Mouse (Mus musculus) kidney, adult 2 months (tissue): Measurements from ENCODE around the gene Bbs1. TPM values are rescaled to one million over a fixed set of nuclear protein-coding genes. Genes with fewer than 3 reads are reported as not detected.

Experiments used
- DNase-seq: peaks from one replicate; pipeline ENCODE4 v3.0.0; 2021
- H3K27ac ChIP-seq: fragments of 200-500 bp; 2 replicates; pipeline ENCODE4 v1.5.1; 2012; ENCODE audit warnings: low read depth, low read length, control low read depth, inconsistent platforms; ENCODE audit not compliant: insufficient read depth
- H3K27me3 ChIP-seq: fragments of 200-500 bp; replicated peaks from 2 replicates; pipeline ENCODE4 v1.6.1; 2012; ENCODE audit warnings: mild to moderate bottlenecking, moderate library complexity, low read length, inconsistent platforms; ENCODE audit not compliant: control insufficient read depth, insufficient read depth
- H3K36me3 ChIP-seq: fragments of 200-500 bp; 2 replicates; pipeline ENCODE4 v1.6.1; 2012; ENCODE audit warnings: mild to moderate bottlenecking, moderate library complexity, low read length, inconsistent platforms; ENCODE audit not compliant: control insufficient read depth, insufficient read depth
- H3K4me1 ChIP-seq: fragments of 200-500 bp; 2 replicates; pipeline ENCODE4 v1.6.1; 2011; ENCODE audit warnings: low read length; ENCODE audit not compliant: control insufficient read depth, insufficient read depth
- H3K4me3 ChIP-seq: fragments of 200-500 bp; 2 replicates; pipeline ENCODE4 v1.5.1; 2011; ENCODE audit warnings: mild to moderate bottlenecking, low read depth, low read length, control low read depth; ENCODE audit not compliant: insufficient read depth
- CTCF ChIP-seq: fragments of 200-500 bp; conservative IDR thresholded peaks from 2 replicates; pipeline ENCODE4 v1.5.1; 2011; ENCODE audit warnings: low read depth, mild to moderate bottlenecking, control low read depth, low read length, moderate library complexity, mixed read lengths; ENCODE audit not compliant: insufficient read depth, insufficient read length
- POLR2A ChIP-seq: fragments of 200-500 bp; IDR thresholded peaks from one replicate; pipeline ENCODE4 v1.6.1; 2011; ENCODE audit warnings: low read depth, low read length, control low read depth
- whole genome bisulfite sequencing: fragments of 180-500 bp; shearing (Covaris S2); methylation state at CpG from one replicate; pipeline ENCODE4 v1.1.7; 2018; 5-methylcytosine and 5-hydroxymethylcytosine counted together
- polyA plus RNA-seq: library from polyadenylated mRNA; depleted of rRNA; stranded (reverse); fragments of >200 nt; gene quantifications from 2 replicates; pipeline ENCODE4 v1.2.3, GENCODE M21; 2012

Bbs1 gene
- polyA plus RNA-seq, 1 experiment = 10.6 TPM

DNA sequence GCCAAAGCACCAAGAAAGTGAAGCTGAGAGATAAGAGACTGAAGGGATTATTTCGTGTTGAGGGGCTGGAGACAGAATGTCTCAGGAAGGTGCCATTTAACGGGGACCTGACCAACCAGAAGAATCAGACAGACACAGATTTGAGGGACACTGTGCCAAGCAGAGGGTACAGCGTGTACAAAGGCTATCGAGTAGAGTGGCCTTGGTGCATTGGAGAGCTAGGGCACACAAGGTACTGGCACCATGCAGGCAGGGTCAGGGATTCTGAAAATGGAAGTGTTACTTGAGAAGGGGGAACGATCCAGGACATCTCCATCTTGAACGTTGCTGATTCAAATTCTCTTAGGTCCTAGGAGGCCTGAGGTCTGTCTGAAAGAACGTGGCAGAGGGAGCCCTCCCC, 2.9 kb upstream of the Bbs1 start:
- no peaks in the 10 kb centered on the region for H3K36me3 ChIP-seq
- peaks cover 4% of the 10 kb centered on the region for H3K4me1 ChIP-seq
- no peak overlapping the region for H3K27ac ChIP-seq
- no peak for DNase-seq
- no peak overlapping the region for H3K4me3 ChIP-seq
- 91% methylated on average over 7 of the region's 7 CpGs for WGBS
- no peak for TF ChIP-seq CTCF
- no peak for TF ChIP-seq POLR2A
- H3K27me3 ChIP-seq = no peaks in the 10 kb centered on the region

DNA sequence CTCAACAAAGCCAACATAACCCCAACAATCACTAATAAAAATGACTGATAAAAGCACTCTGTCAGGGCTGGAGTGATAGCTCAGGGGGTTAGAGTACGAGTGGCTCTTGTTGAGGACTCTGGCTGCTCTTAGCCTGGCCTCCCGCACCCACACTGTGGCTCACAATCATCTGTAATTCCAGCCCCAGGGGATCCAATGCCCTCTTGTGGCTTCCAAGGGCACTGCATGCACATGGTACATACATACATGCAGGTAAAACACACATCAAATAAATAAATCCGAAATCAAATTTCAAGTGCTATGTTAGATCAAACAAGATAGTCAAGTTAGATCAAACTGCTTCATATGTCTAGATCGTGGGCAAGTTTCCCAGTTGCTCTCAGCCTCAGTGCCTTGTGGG, 1.7 kb upstream of the Bbs1 start:
- peak; percentile 48 for DNase-seq
- H3K27me3 ChIP-seq = no peaks in the 10 kb centered on the region
- peaks cover 4% of the 10 kb centered on the region for H3K4me1 ChIP-seq
- WGBS = 74% methylated on average over 4 of the region's 4 CpGs
- no peak overlapping the region for H3K4me3 ChIP-seq
- no peak for TF ChIP-seq POLR2A
- peak; percentile 65 for TF ChIP-seq CTCF
- H3K36me3 ChIP-seq = no peaks in the 10 kb centered on the region
- no peak overlapping the region for H3K27ac ChIP-seq

DNA sequence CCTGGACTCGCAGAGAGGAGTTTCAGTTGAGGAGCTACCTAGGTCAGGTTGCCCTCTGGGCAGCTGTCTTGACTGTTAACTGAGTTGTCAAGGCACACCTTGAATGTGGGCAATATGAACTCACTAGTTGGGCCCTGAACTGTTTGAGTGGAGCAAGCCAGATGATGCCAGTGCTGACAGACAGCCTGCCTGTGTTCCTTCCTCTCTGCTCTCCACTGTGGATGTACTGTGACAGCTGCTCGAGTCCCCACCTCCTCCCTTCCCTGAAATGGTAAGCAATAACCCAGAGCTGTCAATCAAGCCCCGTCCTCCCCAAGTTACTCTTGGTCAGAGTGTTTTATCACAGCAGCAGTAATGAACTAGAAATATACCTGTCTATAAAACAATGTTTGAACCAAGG, 6.5 kb downstream of the Bbs1 start:
- TF ChIP-seq CTCF = no peak
- TF ChIP-seq POLR2A = no peak
- DNase-seq = no peak
- no peaks in the 10 kb centered on the region for H3K27me3 ChIP-seq
- no peak overlapping the region for H3K4me3 ChIP-seq
- 65% methylated on average over 3 of the region's 3 CpGs for WGBS
- H3K36me3 ChIP-seq = no peaks in the 10 kb centered on the region
- H3K4me1 ChIP-seq = no peaks in the 10 kb centered on the region
- no peak overlapping the region for H3K27ac ChIP-seq

DNA sequence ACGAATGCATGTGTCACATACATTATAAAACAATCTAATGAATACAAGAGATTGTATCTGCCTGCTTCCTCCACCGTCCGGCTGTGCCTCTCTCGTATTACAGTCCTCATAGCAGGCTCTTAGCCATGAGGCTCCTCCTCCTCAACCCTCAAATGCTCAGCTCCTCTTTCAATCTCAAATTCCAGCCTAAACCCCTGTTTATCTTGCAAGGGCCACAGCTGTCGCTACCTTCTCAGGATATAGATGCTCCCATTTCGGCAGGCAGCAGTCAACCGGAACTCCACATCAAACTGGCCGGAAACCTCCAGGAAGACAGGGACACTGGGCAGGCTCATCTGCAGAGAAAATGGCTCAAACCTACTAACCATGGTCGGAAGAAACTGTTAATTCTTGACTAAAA, 7.5 kb downstream of the Bbs1 start:
- WGBS = 60% methylated on average over 9 of the region's 9 CpGs
- Histone ChIP-seq H3K27me3 (no peaks in the 10 kb centered on the region), H3K4me1 (no peaks in the 10 kb centered on the region), H3K4me3 (no peak overlapping the region), H3K27ac (no peak overlapping the region), H3K36me3 (no peaks in the 10 kb centered on the region)
- DNase-seq = no peak
- TF ChIP-seq CTCF = no peak
- TF ChIP-seq POLR2A = no peak

DNA sequence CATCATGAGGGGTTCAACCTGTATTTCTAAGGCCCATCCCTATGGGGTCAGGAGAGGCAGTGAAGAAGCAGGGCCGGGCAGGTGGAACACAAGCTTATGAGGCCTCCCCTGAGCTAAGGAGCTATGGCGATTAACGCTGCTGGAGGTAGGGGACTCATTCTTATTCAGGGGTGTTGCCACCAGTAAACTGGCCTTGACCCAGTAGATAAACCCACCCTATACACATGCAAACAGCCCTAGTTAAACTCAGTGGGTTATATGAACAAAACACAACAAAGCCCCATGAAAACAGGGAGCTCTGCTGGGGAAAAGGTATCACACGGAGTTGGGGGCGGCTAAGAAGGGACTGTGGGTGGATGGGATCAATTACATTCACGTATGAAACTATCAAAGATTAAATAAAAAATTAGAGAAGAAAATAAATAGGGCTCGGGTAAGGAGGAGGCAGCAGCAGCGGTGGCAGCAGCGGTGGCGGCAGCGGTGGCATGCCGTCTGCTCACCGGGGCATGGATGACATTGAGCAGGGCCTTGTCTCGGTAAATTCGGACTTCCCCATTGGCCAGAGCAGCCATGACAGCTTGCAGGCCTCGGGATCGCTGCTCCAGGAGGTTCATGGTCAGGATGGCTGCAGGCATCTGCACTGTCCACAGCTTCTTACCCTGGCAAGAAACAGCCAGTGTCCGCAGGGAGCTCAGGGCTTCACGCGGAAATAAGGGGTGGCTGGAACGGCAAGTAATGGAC, 9.5 kb downstream of the Bbs1 start:
- Histone ChIP-seq H3K4me1 (no peaks in the 10 kb centered on the region), H3K36me3 (no peaks in the 10 kb centered on the region; the same call in 1 of the 2 replicates), H3K27ac (no peak overlapping the region), H3K27me3 (no peaks in the 10 kb centered on the region), H3K4me3 (no peak overlapping the region)
- TF ChIP-seq CTCF = no peak
- no peak for TF ChIP-seq POLR2A
- WGBS = 50% methylated on average over 21 of the region's 21 CpGs
- no peak for DNase-seq

DNA sequence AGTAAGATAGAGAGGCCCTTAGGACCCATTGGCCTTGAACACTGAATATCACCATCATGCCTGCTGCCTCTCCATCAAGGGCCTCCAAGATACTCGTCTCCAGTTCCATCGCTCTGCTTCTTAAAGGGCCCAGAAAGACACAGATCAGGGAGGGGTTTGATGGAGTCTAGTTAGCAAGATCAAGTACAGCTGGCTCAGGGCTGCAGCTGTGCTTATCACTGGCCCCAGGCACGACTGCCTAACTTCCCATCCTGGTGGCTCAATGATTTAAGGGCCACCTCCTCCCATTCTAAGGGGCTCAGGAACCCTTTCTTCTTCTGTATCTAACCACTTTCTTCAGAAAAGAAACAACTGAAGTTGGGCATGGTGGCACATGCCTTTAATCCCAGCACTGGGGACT, 14.6 kb downstream of the Bbs1 start:
- no peak for TF ChIP-seq POLR2A
- no peak for TF ChIP-seq CTCF
- Histone ChIP-seq H3K4me3 (no peak overlapping the region), H3K27me3 (no peaks in the 10 kb centered on the region), H3K27ac (no peak overlapping the region), H3K36me3 (no peaks in the 10 kb centered on the region; the same call in 1 of the 2 replicates), H3K4me1 (no peaks in the 10 kb centered on the region)
- 74% methylated on average over 3 of the region's 3 CpGs for WGBS
- DNase-seq = no peak

DNA sequence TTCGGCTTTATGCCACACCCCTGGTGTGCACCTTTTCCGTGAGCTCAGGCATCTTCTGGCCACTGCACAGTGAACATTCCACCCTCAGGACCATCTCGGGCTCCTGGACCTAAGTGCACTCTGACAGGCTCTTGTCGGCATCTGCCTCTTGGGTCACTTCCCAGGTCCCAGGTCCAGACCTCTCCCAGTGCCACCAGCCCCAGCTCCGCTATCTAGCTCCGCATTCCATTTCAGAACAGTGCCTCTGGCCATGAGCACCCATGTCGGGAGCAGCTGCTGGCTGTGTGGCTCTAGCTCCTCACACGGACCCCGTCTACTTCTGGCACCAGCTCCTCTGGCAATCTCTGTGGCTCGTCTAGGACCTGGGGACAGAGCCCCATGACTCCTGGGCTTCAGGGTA, 16.6 kb downstream of the Bbs1 start:
- Histone ChIP-seq H3K4me1 (no peaks in the 10 kb centered on the region), H3K27ac (no peak overlapping the region), H3K4me3 (no peak overlapping the region), H3K27me3 (no peaks in the 10 kb centered on the region), H3K36me3 (no peaks in the 10 kb centered on the region; the same call in 1 of the 2 replicates)
- TF ChIP-seq CTCF = no peak
- TF ChIP-seq POLR2A = no peak
- DNase-seq = no peak
- 86% methylated on average over 10 of the region's 10 CpGs for WGBS
